Mouse (Mus musculus): ENCODE data around the gene Fa2h.
"Not testable (repeated sequence)": the region's sequence is repeated elsewhere in the genome, so short reads cannot be mapped to it uniquely, and the experiment has no call there.

Fa2h gene

DNA sequence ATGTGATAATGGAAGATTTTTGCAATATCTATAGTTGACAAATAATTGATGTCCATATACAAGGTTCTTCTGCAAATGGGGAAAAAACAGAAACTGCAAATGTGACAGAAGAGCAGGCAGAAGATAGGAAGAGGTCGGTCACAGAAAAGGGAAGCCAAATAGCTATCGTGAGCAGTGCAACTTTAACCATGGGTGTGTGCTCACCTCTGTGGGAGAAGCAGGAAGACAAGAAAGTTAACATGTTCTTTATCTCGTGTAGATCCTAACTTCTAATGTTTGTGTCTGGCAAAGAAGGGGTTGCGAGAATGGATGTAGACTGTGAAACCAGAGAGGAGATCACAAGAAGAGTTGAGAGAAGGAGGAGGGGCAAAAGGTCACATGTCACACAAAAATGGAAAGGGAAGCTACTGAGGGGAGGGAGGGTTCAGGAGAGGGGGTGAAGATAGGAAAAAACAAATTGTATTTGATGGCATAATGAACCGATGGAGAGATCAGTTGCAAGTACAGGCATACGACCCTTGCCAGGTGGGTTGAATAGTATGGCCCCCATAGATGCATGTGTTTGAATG is 68.3 kb downstream of the Fa2h start:
- Histone ChIP-seq H3K36me3 (ENCODE audit: insufficient read depth, low read length) (no peaks in the 10 kb centered on the region), H3K4me3 (replicated peaks; ENCODE audit: low read length) (no peak overlapping the region), H3K9me3 (ENCODE audit: low read length) (no peaks in the 10 kb centered on the region), H3K27me3 (ENCODE audit: insufficient read depth, low read length) (peaks cover 14% of the 10 kb centered on the region), H3K4me1 (replicated peaks; ENCODE audit: low read depth, low read length) (no peaks in the 10 kb centered on the region)
- TF ChIP-seq NANOG (IDR thresholded peaks at IDR 0.05; ENCODE audit: borderline replicate concordance, low read length) (no peak), CTCF (conservative IDR thresholded peaks at IDR 0.05; ENCODE audit: low read length) (no peak), POU5F1 (IDR thresholded peaks at IDR 0.05; ENCODE audit: borderline replicate concordance, low read length) (no peak)

DNA sequence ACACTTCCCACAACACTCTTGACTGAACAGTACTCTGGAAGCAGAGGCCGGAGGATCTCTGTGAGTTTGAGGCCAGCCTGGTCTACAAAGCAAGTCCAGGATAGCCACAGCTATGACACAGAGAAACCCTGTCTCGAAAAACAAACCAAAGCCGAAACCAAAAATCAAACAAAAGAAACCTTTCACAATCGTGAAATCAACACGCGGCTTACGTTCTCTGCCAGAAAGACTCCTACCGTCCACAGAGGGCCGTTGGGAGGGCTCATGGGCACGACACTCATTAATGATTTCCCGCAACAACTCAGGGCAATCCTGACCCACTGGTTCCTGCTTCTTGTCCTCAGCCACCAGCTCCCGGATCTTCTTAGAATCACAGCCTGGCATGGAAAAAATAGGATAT is 78.9 kb downstream of the Fa2h start:
- Histone ChIP-seq H3K9me3 (ENCODE audit: low read length) (no peaks in the 10 kb centered on the region), H3K27me3 (ENCODE audit: insufficient read depth, low read length) (peaks cover 26% of the 10 kb centered on the region), H3K36me3 (ENCODE audit: insufficient read depth, low read length) (no peaks in the 10 kb centered on the region), H3K4me3 (replicated peaks; ENCODE audit: low read length) (no peak overlapping the region), H3K4me1 (replicated peaks; ENCODE audit: low read depth, low read length) (peaks cover 7% of the 10 kb centered on the region)
- TF ChIP-seq POU5F1 (IDR thresholded peaks at IDR 0.05; ENCODE audit: borderline replicate concordance, low read length): no peak
- no peak for TF ChIP-seq CTCF (conservative IDR thresholded peaks at IDR 0.05; ENCODE audit: low read length)
- no peak for TF ChIP-seq NANOG (IDR thresholded peaks at IDR 0.05; ENCODE audit: borderline replicate concordance, low read length)

DNA sequence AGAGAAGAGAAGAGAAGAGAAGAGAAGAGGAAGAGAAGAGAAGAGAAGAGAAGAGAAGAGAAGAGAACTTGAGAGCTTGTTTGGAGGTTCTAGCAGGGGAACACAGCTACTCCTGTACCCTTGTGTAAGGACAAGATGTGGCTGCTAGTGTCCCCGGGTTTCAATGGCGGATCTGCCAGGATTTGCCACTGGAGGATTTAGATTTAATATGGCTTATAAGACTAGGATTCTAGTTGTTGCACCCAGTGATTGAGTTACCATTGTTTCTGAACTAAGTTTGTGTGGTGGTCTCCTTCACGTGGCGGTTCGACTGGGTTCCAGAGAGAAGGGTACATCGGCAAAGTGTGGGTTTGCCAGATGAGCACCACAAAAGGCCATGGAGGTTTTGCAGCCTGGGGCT is 79.7 kb downstream of the Fa2h start:
- not testable (repeated sequence) for H3K9me3 ChIP-seq (ENCODE audit: low read length); H3K4me3 ChIP-seq (replicated peaks; ENCODE audit: low read length); H3K36me3 ChIP-seq (ENCODE audit: insufficient read depth, low read length); H3K4me1 ChIP-seq (replicated peaks; ENCODE audit: low read depth, low read length)
- H3K27me3 ChIP-seq (ENCODE audit: insufficient read depth, low read length): peaks cover 19% of the 10 kb centered on the region

DNA sequence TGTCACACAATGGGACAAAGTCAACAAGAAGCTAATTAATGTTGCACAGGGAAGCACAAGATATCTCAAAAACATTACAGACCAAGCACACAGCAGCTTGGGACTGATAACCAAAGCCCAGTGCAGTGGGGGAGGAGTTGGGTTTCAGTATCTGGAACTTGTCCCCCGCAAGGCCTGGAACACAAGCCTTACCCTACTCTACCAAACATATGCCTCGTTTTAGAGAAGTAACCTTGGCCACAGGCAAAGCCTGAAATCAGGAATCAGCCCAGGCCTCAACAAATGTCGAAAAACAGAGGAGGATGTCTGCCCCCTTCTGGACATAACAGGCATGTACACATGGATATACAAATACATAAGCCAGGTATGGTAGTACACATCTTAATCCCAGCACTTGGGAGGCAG is 80.9 kb downstream of the Fa2h start:
- Histone ChIP-seq H3K4me1 (replicated peaks; ENCODE audit: low read depth, low read length) (no peaks in the 10 kb centered on the region; the same call in 1 of the 2 replicates), H3K36me3 (ENCODE audit: insufficient read depth, low read length) (no peaks in the 10 kb centered on the region), H3K4me3 (replicated peaks; ENCODE audit: low read length) (no peak overlapping the region), H3K27me3 (ENCODE audit: insufficient read depth, low read length) (peaks cover 10% of the 10 kb centered on the region), H3K9me3 (ENCODE audit: low read length) (no peaks in the 10 kb centered on the region)
- TF ChIP-seq CTCF (conservative IDR thresholded peaks at IDR 0.05; ENCODE audit: low read length): peak; percentile 68
- no peak for TF ChIP-seq NANOG (IDR thresholded peaks at IDR 0.05; ENCODE audit: borderline replicate concordance, low read length)

DNA sequence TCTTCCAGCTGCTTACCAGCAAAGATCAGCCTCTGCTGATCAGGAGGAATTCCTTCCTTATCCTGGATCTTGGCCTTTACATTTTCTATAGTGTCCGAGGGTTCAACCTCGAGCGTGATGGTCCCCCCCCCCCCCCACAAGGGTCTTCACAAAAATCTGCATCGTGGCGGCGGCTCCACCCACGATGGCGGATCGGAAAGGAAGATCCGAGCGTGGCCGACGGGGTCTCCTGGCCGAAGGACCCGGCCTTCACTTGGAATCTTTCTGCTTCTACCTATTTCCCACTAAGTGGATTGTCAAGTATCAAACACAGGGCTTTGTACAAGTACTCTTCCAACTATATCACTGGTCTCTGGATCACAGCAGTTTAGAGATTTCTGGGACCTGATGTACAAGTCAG is 83.6 kb downstream of the Fa2h start:
- H3K4me3 ChIP-seq (replicated peaks; ENCODE audit: low read length); H3K9me3 ChIP-seq (ENCODE audit: low read length); H3K4me1 ChIP-seq (replicated peaks; ENCODE audit: low read depth, low read length); H3K27me3 ChIP-seq (ENCODE audit: insufficient read depth, low read length); H3K36me3 ChIP-seq (ENCODE audit: insufficient read depth, low read length): not testable (repeated sequence)

DNA sequence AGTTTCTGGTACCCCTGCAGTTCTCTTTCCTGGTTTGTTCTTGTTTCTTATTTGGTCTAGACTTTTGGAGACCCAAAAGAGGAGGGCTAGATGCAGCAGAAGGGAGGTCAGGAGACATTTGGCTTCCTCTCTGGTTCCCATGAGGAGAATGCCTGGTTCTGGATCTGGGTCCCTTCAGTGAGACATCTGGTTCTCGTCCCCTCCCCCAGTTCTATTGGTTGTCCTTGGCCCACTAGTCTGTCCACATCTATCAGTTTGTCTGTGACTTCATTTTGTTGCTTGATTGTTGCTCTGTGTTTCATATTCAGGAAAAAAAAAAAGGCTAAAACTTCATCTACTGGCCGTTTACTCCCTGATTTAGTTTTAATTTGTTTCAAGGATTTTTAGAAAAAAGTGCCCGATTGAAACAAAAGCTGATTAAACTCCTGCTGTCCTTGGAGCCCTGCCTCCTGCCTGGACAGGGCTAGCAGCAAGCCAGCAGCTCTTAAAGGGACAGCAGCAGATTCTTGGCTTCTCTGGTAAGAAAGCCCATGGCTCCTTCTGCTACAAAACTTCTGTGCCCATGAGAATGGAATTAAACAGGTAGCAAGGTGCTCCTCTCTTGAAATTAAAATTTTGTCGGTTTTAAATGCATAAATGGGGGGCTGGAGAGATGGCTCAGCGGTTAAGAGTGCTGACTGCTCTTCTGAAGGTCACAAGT is 88.4 kb downstream of the Fa2h start:
- no peak overlapping the region for H3K4me3 ChIP-seq (replicated peaks; ENCODE audit: low read length)
- H3K36me3 ChIP-seq (ENCODE audit: insufficient read depth, low read length): no peaks in the 10 kb centered on the region
- H3K27me3 ChIP-seq (ENCODE audit: insufficient read depth, low read length): no peaks in the 10 kb centered on the region
- peaks cover 33% of the 10 kb centered on the region for H3K4me1 ChIP-seq (replicated peaks; ENCODE audit: low read depth, low read length)
- TF ChIP-seq POU5F1 (IDR thresholded peaks at IDR 0.05; ENCODE audit: borderline replicate concordance, low read length) (no peak), NANOG (IDR thresholded peaks at IDR 0.05; ENCODE audit: borderline replicate concordance, low read length) (no peak), CTCF (conservative IDR thresholded peaks at IDR 0.05; ENCODE audit: low read length) (no peak)
- H3K9me3 ChIP-seq (ENCODE audit: low read length): no peaks in the 10 kb centered on the region

DNA sequence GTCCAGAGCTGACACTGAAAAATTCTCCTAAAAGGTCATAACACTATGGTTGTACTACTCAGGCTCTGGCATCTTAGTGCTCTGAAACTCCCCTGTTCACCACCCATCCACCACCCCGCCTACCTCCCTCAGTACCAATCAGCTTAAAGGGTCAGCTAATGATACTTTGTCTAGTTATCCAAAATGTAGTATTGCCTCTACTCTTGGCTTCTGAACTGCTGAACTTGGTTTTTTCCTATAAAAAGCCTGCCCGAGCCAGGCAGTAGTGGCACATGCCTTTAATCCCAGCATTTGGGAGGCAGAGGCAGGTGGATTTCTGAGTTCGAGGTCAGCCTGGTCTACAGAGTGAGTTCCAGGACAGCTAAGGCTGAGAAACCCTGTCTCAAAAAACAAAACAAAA is 89.3 kb downstream of the Fa2h start:
- Histone ChIP-seq H3K4me1 (replicated peaks; ENCODE audit: low read depth, low read length) (peaks cover 33% of the 10 kb centered on the region), H3K36me3 (ENCODE audit: insufficient read depth, low read length) (no peaks in the 10 kb centered on the region), H3K4me3 (replicated peaks; ENCODE audit: low read length) (0 out of 2 replicates have a peak overlapping the region, but pooled peaks have one; percentile 3), H3K27me3 (ENCODE audit: insufficient read depth, low read length) (no peaks in the 10 kb centered on the region), H3K9me3 (ENCODE audit: low read length) (no peaks in the 10 kb centered on the region)
- TF ChIP-seq CTCF (conservative IDR thresholded peaks at IDR 0.05; ENCODE audit: low read length) (no peak), POU5F1 (IDR thresholded peaks at IDR 0.05; ENCODE audit: borderline replicate concordance, low read length) (no peak), NANOG (IDR thresholded peaks at IDR 0.05; ENCODE audit: borderline replicate concordance, low read length) (no peak)

DNA sequence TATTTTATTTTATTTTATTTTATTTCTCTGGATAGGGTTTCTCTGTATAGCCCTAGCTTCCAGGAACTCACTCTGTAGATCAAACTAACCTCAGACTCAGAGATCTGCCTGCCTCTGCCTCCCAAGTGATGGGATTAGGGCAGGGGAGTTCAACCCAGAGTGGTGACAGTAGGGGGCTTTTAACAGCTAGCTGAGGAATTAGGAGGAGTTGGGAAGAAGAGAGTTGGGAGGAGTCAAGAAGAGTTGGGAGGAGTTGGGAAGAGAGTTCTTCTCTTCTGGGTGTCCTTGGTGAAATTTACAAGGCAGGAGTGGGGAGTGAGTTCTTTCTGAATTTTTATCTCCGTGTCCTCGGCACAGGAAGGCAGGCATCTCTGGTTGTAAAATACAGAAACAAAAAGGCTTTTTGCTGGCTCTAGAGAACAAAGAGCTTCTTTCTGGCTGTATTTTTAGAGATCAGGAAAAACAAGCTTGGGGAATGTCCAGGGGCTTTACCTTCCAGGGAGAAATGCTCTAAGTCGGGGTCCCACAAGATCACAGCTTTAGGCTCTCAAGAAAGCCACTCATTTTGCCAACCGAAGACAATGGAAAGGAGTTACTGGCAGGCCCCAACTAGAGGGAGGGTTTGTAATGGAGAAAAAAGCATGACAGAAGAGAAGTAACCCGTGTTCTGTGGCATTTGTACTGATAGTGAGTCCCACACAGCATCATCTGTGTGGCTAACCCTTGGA is 90.4 kb downstream of the Fa2h start:
- not testable (repeated sequence) for H3K36me3 ChIP-seq (ENCODE audit: insufficient read depth, low read length); H3K27me3 ChIP-seq (ENCODE audit: insufficient read depth, low read length); H3K9me3 ChIP-seq (ENCODE audit: low read length); H3K4me3 ChIP-seq (replicated peaks; ENCODE audit: low read length)
- peaks cover 41% of the 10 kb centered on the region for H3K4me1 ChIP-seq (replicated peaks; ENCODE audit: low read depth, low read length)

Data from E14TG2a.4 (cell line).